Comparison of ENCODE assay signal across 11 mouse cellular contexts in the genomic region with DNA sequence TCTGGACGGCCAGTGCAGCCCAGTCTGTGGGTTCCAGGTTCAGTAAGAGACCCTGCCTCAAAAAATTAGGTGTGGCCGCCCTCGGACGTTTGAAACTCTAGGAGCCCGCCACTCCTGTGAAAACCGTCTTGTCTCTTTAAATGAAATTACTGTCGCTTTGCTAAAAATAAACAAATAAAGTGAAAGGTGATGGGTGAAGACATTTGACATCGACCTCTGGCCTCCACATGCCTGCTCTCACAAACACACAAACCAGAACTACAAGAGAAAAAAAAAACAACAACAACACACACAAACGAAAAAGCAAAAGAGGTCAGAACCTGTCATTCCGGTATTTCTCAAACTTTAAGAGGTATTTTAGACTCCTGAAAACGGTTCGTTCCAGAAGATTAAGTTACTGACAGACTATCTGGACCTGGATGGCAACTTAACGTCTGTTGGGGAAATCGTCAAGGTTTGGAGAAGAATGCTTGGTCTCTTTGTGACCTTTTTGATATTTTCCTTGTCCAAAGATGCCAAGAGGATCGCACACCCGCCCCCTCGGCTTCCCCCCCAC. TPM values are rescaled to one million over a fixed set of nuclear protein-coding genes. Genes with fewer than 3 reads are reported as not detected.
DNase-seq lines count a peak whose midpoint lies in the region; ATAC-seq and TF ChIP-seq lines count a peak whose summit lies in the region.
"Had no signal": no experiment of that assay in that cellular context is flagged by ENCODE, and none has a peak within 500 bp of the region (broad histone marks: within the 10 kb centered on the region; RNA-seq: fewer than 3 reads in every experiment).

No protein-coding gene starts in this region.

- WGBS in intestine, embryonic 14.5 days: 50% methylated on average over 17 of the region's 17 CpGs
- 49% methylated on average over 17 of the region's 17 CpGs for WGBS in intestine, embryonic 15.5 days
- 23% methylated on average over 17 of the region's 17 CpGs for WGBS in embryonic facial prominence, embryonic 12.5 days
- WGBS in liver, embryonic 11.5 days: 68% methylated on average over 17 of the region's 17 CpGs

- TF ChIP-seq POLR2A in ES-Bruce4 (IDR thresholded peaks at IDR 0.05; ENCODE audit: insufficient read depth, low read length): no peak

- TF ChIP-seq CTCF in ES-Bruce4 (IDR thresholded peaks at IDR 0.05; ENCODE audit: low read depth, low read length): no peak

- no peak overlapping the region for H3K27ac ChIP-seq in intestine, embryonic 14.5 days (ENCODE audit: low read depth)
- no peak overlapping the region for H3K27ac ChIP-seq in intestine, embryonic 15.5 days
- no peak overlapping the region for H3K27ac ChIP-seq in ES-Bruce4 (ENCODE audit: insufficient read depth, low read length)
- peak overlapping the region; percentile 64 for H3K27ac ChIP-seq in embryonic facial prominence, embryonic 12.5 days
- 0 out of 2 replicates have a peak overlapping the region, but pooled peaks have one; percentile 17 for H3K27ac ChIP-seq in liver, embryonic 11.5 days (ENCODE audit: low read depth, low read length)
- H3K27ac ChIP-seq: liver, embryonic 14.5 days had no signal

- 0 out of 2 replicates have a peak overlapping the region, but pooled peaks have one; percentile 19 for H3K4me2 ChIP-seq in intestine, embryonic 14.5 days (ENCODE audit: low read length)
- H3K4me2 ChIP-seq in intestine, embryonic 15.5 days (replicated peaks): no peak overlapping the region
- peak overlapping the region; percentile 9; the same call in 1 of the 2 replicates for H3K4me2 ChIP-seq in embryonic facial prominence, embryonic 12.5 days (replicated peaks)
- H3K4me2 ChIP-seq in liver, embryonic 11.5 days: no peak overlapping the region

- no peak overlapping the region for H3K4me3 ChIP-seq in intestine, embryonic 14.5 days (ENCODE audit: low read depth, low read length)
- H3K4me3 ChIP-seq in intestine, embryonic 15.5 days (replicated peaks): no peak overlapping the region
- no peak overlapping the region for H3K4me3 ChIP-seq in ES-Bruce4 (ENCODE audit: low read depth, low read length)
- no peak overlapping the region for H3K4me3 ChIP-seq in embryonic facial prominence, embryonic 12.5 days
- H3K4me3 ChIP-seq in liver, embryonic 11.5 days (ENCODE audit: low read depth, low read length): no peak overlapping the region

- H3K9me3 ChIP-seq in intestine, embryonic 14.5 days (ENCODE audit: control insufficient read depth, low read length): no peaks in the 10 kb centered on the region
- no peaks in the 10 kb centered on the region for H3K9me3 ChIP-seq in intestine, embryonic 15.5 days
- no peaks in the 10 kb centered on the region for H3K9me3 ChIP-seq in ES-Bruce4 (replicated peaks; ENCODE audit: control insufficient read depth, insufficient read depth, low read length, poor library complexity, severe bottlenecking)
- H3K9me3 ChIP-seq in embryonic facial prominence, embryonic 12.5 days: no peaks in the 10 kb centered on the region
- H3K9me3 ChIP-seq in liver, embryonic 11.5 days (ENCODE audit: control insufficient read depth, low read length): no peaks in the 10 kb centered on the region
- H3K9me3 ChIP-seq: G1E had no signal

- no peak for ATAC-seq in intestine, embryonic 14.5 days (replicated peaks; ENCODE audit: low FRiP score, low TSS enrichment, low read depth)
- ATAC-seq in intestine, embryonic 15.5 days: no peak
- ATAC-seq in embryonic facial prominence, embryonic 12.5 days (ENCODE audit: insufficient number of reproducible peaks, insufficient read depth, low FRiP score, low TSS enrichment): no peak
- no peak for ATAC-seq in liver, embryonic 11.5 days (replicated peaks; ENCODE audit: low FRiP score)

- H3K36me3 ChIP-seq in intestine, embryonic 14.5 days (ENCODE audit: control insufficient read depth, insufficient read depth, low read length): 0 out of 2 replicates have a peak, but pooled peaks cover under 1% of the 10 kb centered on the region
- H3K36me3 ChIP-seq in intestine, embryonic 15.5 days: no peaks in the 10 kb centered on the region
- no peaks in the 10 kb centered on the region for H3K36me3 ChIP-seq in ES-Bruce4 (ENCODE audit: control insufficient read depth, insufficient read depth, low read length, poor library complexity, severe bottlenecking)
- peaks cover 9% of the 10 kb centered on the region for H3K36me3 ChIP-seq in embryonic facial prominence, embryonic 12.5 days
- peaks cover 10% of the 10 kb centered on the region for H3K36me3 ChIP-seq in liver, embryonic 11.5 days (ENCODE audit: control insufficient read depth, insufficient read depth, low read length)

- no peak for TF ChIP-seq EP300 in ES-Bruce4 (IDR thresholded peaks at IDR 0.05; ENCODE audit: insufficient read depth, low read depth, low read length)

- no peak for DNase-seq in intestine, embryonic 14.5 days (ENCODE audit: low spot score)
- no peak for DNase-seq in liver, embryonic 11.5 days (ENCODE audit: low spot score)
- DNase-seq in spleen, postnatal 10 days (ENCODE audit: low spot score in 2 of 2): no peak
- no peak for DNase-seq in ovary, postnatal 10 days (ENCODE audit: low spot score)
- DNase-seq: embryo, embryonic 11 days had no signal

- H3K27me3 ChIP-seq in intestine, embryonic 14.5 days (replicated peaks; ENCODE audit: control insufficient read depth, insufficient read depth, low read length): no peaks in the 10 kb centered on the region
- no peaks in the 10 kb centered on the region for H3K27me3 ChIP-seq in intestine, embryonic 15.5 days (replicated peaks)
- H3K27me3 ChIP-seq in ES-Bruce4 (ENCODE audit: control insufficient read depth, insufficient read depth, low read length, poor library complexity, severe bottlenecking): no peaks in the 10 kb centered on the region
- H3K27me3 ChIP-seq in embryonic facial prominence, embryonic 12.5 days: no peaks in the 10 kb centered on the region
- H3K27me3 ChIP-seq in liver, embryonic 11.5 days (replicated peaks; ENCODE audit: control insufficient read depth, insufficient read depth, low read length): no peaks in the 10 kb centered on the region

- no peak overlapping the region for H3K9ac ChIP-seq in intestine, embryonic 14.5 days (ENCODE audit: low read length)
- no peak overlapping the region for H3K9ac ChIP-seq in intestine, embryonic 15.5 days
- peak overlapping the region; percentile 48; the same call in 1 of the 2 replicates for H3K9ac ChIP-seq in ES-Bruce4 (ENCODE audit: low read depth, poor library complexity, severe bottlenecking)
- no peak overlapping the region for H3K9ac ChIP-seq in embryonic facial prominence, embryonic 12.5 days
- no peak overlapping the region for H3K9ac ChIP-seq in liver, embryonic 11.5 days (ENCODE audit: low read depth, low read length)
- H3K9ac ChIP-seq: liver, embryonic 14.5 days had no signal

- peaks cover 10% of the 10 kb centered on the region; the same call in 1 of the 2 replicates for H3K4me1 ChIP-seq in intestine, embryonic 14.5 days (replicated peaks; ENCODE audit: control insufficient read depth, insufficient read depth, low read length)
- H3K4me1 ChIP-seq in intestine, embryonic 15.5 days (replicated peaks): peaks cover 14% of the 10 kb centered on the region; the same call in 1 of the 2 replicates
- H3K4me1 ChIP-seq in ES-Bruce4 (ENCODE audit: control insufficient read depth, insufficient read depth, low read length): peaks cover 3% of the 10 kb centered on the region
- peaks cover 16% of the 10 kb centered on the region for H3K4me1 ChIP-seq in embryonic facial prominence, embryonic 12.5 days
- H3K4me1 ChIP-seq in liver, embryonic 11.5 days (replicated peaks; ENCODE audit: control insufficient read depth, insufficient read depth, low read length): peaks cover 32% of the 10 kb centered on the region

RNA-seq across cellular contexts. Expression of gene Ifnar2, which starts 5.9 kb away (rescaled TPM):
- 41.1 and 44.0 TPM in 2 replicates for polyA plus RNA-seq in intestine, embryonic 14.5 days (2014; fragmentation: Nextera tagmentation; extraction: Ambion mirVana)
- polyA plus RNA-seq in intestine, embryonic 15.5 days (2015; fragmentation: Nextera tagmentation; extraction: Ambion mirVana): 43.9 and 44.5 TPM in 2 replicates
- 13.4 and 19.6 TPM in 2 replicates for polyA plus RNA-seq in ES-Bruce4 (2011; ENCODE audit: insufficient read depth, insufficient read length, low read depth, missing spikeins)
- 42.6 and 44.1 TPM in 2 replicates for polyA plus RNA-seq in embryonic facial prominence, embryonic 12.5 days (2016; fragmentation: Nextera tagmentation; extraction: Ambion mirVana)
- 66.7 and 70.9 TPM in 2 replicates for polyA plus RNA-seq in liver, embryonic 11.5 days (2014; fragmentation: Nextera tagmentation; extraction: Ambion mirVana)

RNA-seq across cellular contexts. Expression of gene Gm21970, which starts 13.0 kb away (rescaled TPM):
- polyA plus RNA-seq in intestine, embryonic 14.5 days (2014; fragmentation: Nextera tagmentation; extraction: Ambion mirVana): 0.45 TPM in 1 of 2 replicates, not detected in the other
- polyA plus RNA-seq in intestine, embryonic 15.5 days (2015; fragmentation: Nextera tagmentation; extraction: Ambion mirVana): not detected in 2 replicates
- 1.6 TPM in 1 of 2 replicates, not detected in the other for polyA plus RNA-seq in ES-Bruce4 (2011; ENCODE audit: insufficient read depth, insufficient read length, low read depth, missing spikeins)
- polyA plus RNA-seq in embryonic facial prominence, embryonic 12.5 days (2016; fragmentation: Nextera tagmentation; extraction: Ambion mirVana): not detected in 2 replicates
- polyA plus RNA-seq in liver, embryonic 11.5 days (2014; fragmentation: Nextera tagmentation; extraction: Ambion mirVana): not detected in 2 replicates
- polyA plus RNA-seq: G1E; testis, adult 2 months had no signal

RNA-seq across cellular contexts. Expression of gene Il10rb, which starts 27.5 kb away (rescaled TPM):
- polyA plus RNA-seq in intestine, embryonic 14.5 days (2014; fragmentation: Nextera tagmentation; extraction: Ambion mirVana): 35.4 and 36.8 TPM in 2 replicates
- polyA plus RNA-seq in intestine, embryonic 15.5 days (2015; fragmentation: Nextera tagmentation; extraction: Ambion mirVana): 64.8 and 74.4 TPM in 2 replicates
- polyA plus RNA-seq in ES-Bruce4 (2011; ENCODE audit: insufficient read depth, insufficient read length, low read depth, missing spikeins): 3.5 and 4.3 TPM in 2 replicates
- 14.1 TPM in 2 replicates for polyA plus RNA-seq in embryonic facial prominence, embryonic 12.5 days (2016; fragmentation: Nextera tagmentation; extraction: Ambion mirVana)
- polyA plus RNA-seq in liver, embryonic 11.5 days (2014; fragmentation: Nextera tagmentation; extraction: Ambion mirVana): 29.8 and 32.9 TPM in 2 replicates

Comparison
In these comparisons a context has a peak if more than half of its experiments do, and no peak if none do; other contexts are left out.
1. H3K4me2 ChIP-seq: peak in intestine, embryonic 14.5 days (single experiment) and embryonic facial prominence, embryonic 12.5 days (single experiment); none in intestine, embryonic 15.5 days (single experiment) and liver, embryonic 11.5 days (single experiment).
2. H3K27ac ChIP-seq: peak in embryonic facial prominence, embryonic 12.5 days (single experiment) and liver, embryonic 11.5 days (single experiment); none in intestine, embryonic 14.5 days (single experiment), intestine, embryonic 15.5 days (single experiment) and ES-Bruce4 (single experiment).